Mouse (Mus musculus): ENCODE results near the gene Hbs1l. TPM values are rescaled to one million over a fixed set of nuclear protein-coding genes. Genes with fewer than 3 reads are reported as not detected.

The Hbs1l gene
- polyA plus RNA-seq, 1 experiment from 2014 or later = 67.1 TPM

DNA sequence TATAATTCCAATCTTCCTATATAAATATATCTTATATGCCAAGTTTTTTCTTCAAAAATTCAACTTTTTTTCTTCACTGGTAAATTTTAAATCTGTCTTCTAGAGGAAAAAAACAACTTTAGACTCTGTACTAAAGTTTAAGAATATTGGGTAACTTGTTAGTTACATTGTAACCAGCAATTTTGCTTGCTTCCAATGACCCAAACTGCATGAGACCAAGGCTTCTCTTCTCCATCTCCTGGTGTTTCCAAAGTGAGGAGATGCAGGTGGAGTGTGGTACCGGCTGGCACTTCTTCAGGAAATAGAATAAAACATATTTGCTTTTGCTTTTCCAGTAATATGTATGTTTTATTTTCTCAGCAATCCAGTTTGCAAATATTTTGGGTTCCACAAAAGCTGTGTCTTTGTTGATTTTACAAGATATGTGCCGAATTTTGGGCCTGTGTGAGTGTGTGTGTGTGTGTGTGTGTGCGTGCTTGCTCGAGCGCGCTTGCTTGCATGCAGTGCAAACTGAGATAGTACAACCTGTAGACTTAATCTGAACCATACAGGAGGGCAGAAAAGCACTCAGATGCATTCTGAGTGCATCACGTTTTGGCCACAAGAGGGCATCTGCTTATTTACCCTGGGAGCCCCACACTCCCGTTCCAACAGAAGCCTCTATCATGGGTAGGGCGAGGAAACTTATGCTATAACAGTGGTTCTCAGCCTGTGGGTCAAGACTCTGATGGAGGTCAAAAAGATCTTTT, 82.6 kb downstream of the Hbs1l start:
- H3K4me2 ChIP-seq (ENCODE audit: low read length) = no peak overlapping the region
- no peak overlapping the region for H3K27ac ChIP-seq (replicated peaks in 1 of 2; ENCODE audit: control insufficient read depth in 1 of 2, insufficient read depth in 1 of 2, low read depth in 2 of 2, low read length in 2 of 2)
- 66% methylated on average over 9 of the region's 9 CpGs for WGBS
- no peaks in the 10 kb centered on the region for H3K9me3 ChIP-seq (ENCODE audit: control insufficient read depth, low read length)
- H3K9ac ChIP-seq (ENCODE audit: low read length) = no peak overlapping the region
- H3K4me1 ChIP-seq (ENCODE audit: control insufficient read depth in 2 of 2, insufficient read depth in 2 of 2, low read length in 2 of 2) = no peaks in the 10 kb centered on the region
- ATAC-seq (ENCODE audit: insufficient number of reproducible peaks, insufficient read depth, low FRiP score, low read depth) = no peak
- H3K4me3 ChIP-seq (ENCODE audit: control insufficient read depth in 1 of 2, insufficient read depth in 1 of 2, low read depth in 1 of 2, low read length in 2 of 2) = no peak overlapping the region
- H3K36me3 ChIP-seq (ENCODE audit: control insufficient read depth, insufficient read depth, low read length) = no peaks in the 10 kb centered on the region
- H3K27me3 ChIP-seq (ENCODE audit: control insufficient read depth, insufficient read depth, low read length) = no peaks in the 10 kb centered on the region

DNA sequence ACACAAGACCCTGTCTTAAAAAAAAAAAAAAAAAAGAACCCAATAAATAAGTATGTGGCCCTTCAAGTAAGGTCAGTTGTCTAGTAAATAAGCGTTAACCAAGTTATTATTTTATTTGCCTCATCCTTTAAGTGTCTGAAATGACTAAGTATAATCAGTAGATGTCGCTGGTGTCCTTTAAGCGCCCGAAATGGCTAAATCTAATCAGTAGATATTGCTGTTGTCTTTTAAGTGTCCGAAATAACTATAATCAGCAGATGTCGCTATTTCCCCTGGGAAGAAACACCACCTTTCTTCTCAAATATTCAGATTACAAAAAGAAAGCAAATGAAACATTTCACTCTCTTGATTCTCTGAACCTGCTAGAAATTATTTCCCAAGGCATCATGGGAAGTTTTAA, 87.1 kb downstream of the Hbs1l start:
- no peaks in the 10 kb centered on the region for H3K27me3 ChIP-seq (ENCODE audit: control insufficient read depth, insufficient read depth, low read length)
- no peak overlapping the region for H3K27ac ChIP-seq (replicated peaks in 1 of 2; ENCODE audit: control insufficient read depth in 1 of 2, insufficient read depth in 1 of 2, low read depth in 2 of 2, low read length in 2 of 2)
- H3K9me3 ChIP-seq (ENCODE audit: control insufficient read depth, low read length) = no peaks in the 10 kb centered on the region
- H3K9ac ChIP-seq (ENCODE audit: low read length) = no peak overlapping the region
- ATAC-seq (ENCODE audit: insufficient number of reproducible peaks, insufficient read depth, low FRiP score, low read depth) = no peak
- 9% methylated on average over 6 of the region's 6 CpGs for WGBS
- H3K36me3 ChIP-seq (ENCODE audit: control insufficient read depth, insufficient read depth, low read length) = no peaks in the 10 kb centered on the region
- H3K4me1 ChIP-seq (ENCODE audit: control insufficient read depth in 2 of 2, insufficient read depth in 2 of 2, low read length in 2 of 2) = no peaks in the 10 kb centered on the region
- no peak overlapping the region for H3K4me3 ChIP-seq (ENCODE audit: control insufficient read depth in 1 of 2, insufficient read depth in 1 of 2, low read depth in 1 of 2, low read length in 2 of 2)
- H3K4me2 ChIP-seq (ENCODE audit: low read length) = no peak overlapping the region

DNA sequence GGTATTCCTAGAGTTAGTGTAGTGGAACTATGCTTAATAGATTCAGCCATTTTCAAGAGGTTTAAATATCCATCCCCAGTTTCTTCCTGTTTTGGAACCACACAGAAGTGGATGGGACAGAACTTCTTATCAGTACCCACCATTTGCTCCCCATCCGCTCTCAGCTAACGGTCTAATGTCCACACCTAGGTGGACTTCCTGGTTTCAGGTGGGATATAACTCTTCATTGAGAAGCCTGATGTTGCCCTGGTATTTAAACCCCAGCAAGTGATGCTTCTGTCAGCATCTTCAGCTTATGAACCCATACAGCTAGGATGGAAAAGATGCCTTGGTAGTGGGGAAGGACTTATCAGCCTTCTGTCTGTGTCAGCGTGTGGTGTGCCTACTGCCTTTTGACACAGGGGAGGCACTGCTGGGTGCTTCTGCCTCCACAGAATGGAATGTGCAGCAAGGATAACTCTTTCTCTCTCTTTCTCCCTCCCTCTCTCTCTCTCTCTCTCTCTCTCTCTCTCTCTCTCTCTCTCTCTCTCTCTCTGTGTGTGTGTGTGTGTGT, 89.4 kb downstream of the Hbs1l start:
- Histone ChIP-seq H3K9ac (ENCODE audit: low read length) (no peak overlapping the region), H3K4me1 (ENCODE audit: control insufficient read depth in 2 of 2, insufficient read depth in 2 of 2, low read length in 2 of 2) (no peaks in the 10 kb centered on the region; a peak in 1 of 4 replicates), H3K36me3 (ENCODE audit: control insufficient read depth, insufficient read depth, low read length) (no peaks in the 10 kb centered on the region), H3K9me3 (ENCODE audit: control insufficient read depth, low read length) (no peaks in the 10 kb centered on the region), H3K27me3 (ENCODE audit: control insufficient read depth, insufficient read depth, low read length) (no peaks in the 10 kb centered on the region), H3K4me3 (ENCODE audit: control insufficient read depth in 1 of 2, insufficient read depth in 1 of 2, low read depth in 1 of 2, low read length in 2 of 2) (no peak overlapping the region), H3K4me2 (ENCODE audit: low read length) (no peak overlapping the region), H3K27ac (replicated peaks in 1 of 2; ENCODE audit: control insufficient read depth in 1 of 2, insufficient read depth in 1 of 2, low read depth in 2 of 2, low read length in 2 of 2) (no peak overlapping the region)
- WGBS = 57% methylated on average over 3 of the region's 3 CpGs
- no peak for ATAC-seq (ENCODE audit: insufficient number of reproducible peaks, insufficient read depth, low FRiP score, low read depth)

GRCm38 (mm10) chr10:21389075-21389474, 93.3 kb downstream of the Hbs1l start:
- Histone ChIP-seq H3K4me3 (ENCODE audit: control insufficient read depth in 1 of 2, insufficient read depth in 1 of 2, low read depth in 1 of 2, low read length in 2 of 2) (no peak overlapping the region), H3K4me1 (ENCODE audit: control insufficient read depth in 2 of 2, insufficient read depth in 2 of 2, low read length in 2 of 2) (no peaks in the 10 kb centered on the region; a peak in 1 of 4 replicates), H3K4me2 (ENCODE audit: low read length) (no peak overlapping the region), H3K36me3 (ENCODE audit: control insufficient read depth, insufficient read depth, low read length) (no peaks in the 10 kb centered on the region), H3K9me3 (ENCODE audit: control insufficient read depth, low read length) (no peaks in the 10 kb centered on the region), H3K27ac (replicated peaks in 1 of 2; ENCODE audit: control insufficient read depth in 1 of 2, insufficient read depth in 1 of 2, low read depth in 2 of 2, low read length in 2 of 2) (no peak overlapping the region), H3K9ac (ENCODE audit: low read length) (no peak overlapping the region), H3K27me3 (ENCODE audit: control insufficient read depth, insufficient read depth, low read length) (no peaks in the 10 kb centered on the region)
- no peak for ATAC-seq (ENCODE audit: insufficient number of reproducible peaks, insufficient read depth, low FRiP score, low read depth)
- WGBS = 79% methylated on average over 11 of the region's 11 CpGs

- Histone ChIP-seq H3K9ac (ENCODE audit: low read length) (no peak overlapping the region), H3K36me3 (ENCODE audit: control insufficient read depth, insufficient read depth, low read length) (no peaks in the 10 kb centered on the region), H3K4me1 (ENCODE audit: control insufficient read depth in 2 of 2, insufficient read depth in 2 of 2, low read length in 2 of 2) (peaks cover 0 to 2% of the 10 kb centered on the region in 2 experiments; a peak in 2 of 4 replicates), H3K4me3 (ENCODE audit: control insufficient read depth in 1 of 2, insufficient read depth in 1 of 2, low read depth in 1 of 2, low read length in 2 of 2) (no peak overlapping the region), H3K27ac (replicated peaks in 1 of 2; ENCODE audit: control insufficient read depth in 1 of 2, insufficient read depth in 1 of 2, low read depth in 2 of 2, low read length in 2 of 2) (no peak overlapping the region), H3K27me3 (ENCODE audit: control insufficient read depth, insufficient read depth, low read length) (no peaks in the 10 kb centered on the region), H3K4me2 (ENCODE audit: low read length) (no peak overlapping the region), H3K9me3 (ENCODE audit: control insufficient read depth, low read length) (no peaks in the 10 kb centered on the region)
- ATAC-seq (ENCODE audit: insufficient number of reproducible peaks, insufficient read depth, low FRiP score, low read depth) = no peak
- 86% methylated on average over 4 of the region's 4 CpGs for WGBS
Measured at GRCm38 (mm10) chr10:21390440-21390839, 94.7 kb downstream of the Hbs1l start.

DNA sequence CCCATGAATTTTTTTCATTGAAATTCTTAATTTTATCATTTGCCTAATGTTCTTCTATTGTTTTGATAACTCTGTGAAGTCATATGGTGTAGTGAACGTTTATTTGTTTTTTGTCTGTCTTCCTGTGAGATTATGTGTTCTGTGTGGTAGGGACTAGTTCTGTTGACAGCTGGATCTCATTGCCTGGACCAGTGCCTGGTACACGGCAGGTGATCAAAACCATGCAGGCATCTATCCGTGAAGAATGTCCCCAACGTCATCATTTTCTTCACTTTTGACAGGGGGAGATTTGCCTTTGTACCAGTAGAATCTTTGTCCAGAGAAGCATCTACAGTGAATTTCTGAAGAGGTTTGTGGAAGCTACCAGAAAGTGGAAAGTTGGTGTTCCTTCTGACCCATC, 95.5 kb downstream of the Hbs1l start:
- Histone ChIP-seq H3K27ac (replicated peaks in 1 of 2; ENCODE audit: control insufficient read depth in 1 of 2, insufficient read depth in 1 of 2, low read depth in 2 of 2, low read length in 2 of 2) (no peak overlapping the region), H3K4me1 (ENCODE audit: control insufficient read depth in 2 of 2, insufficient read depth in 2 of 2, low read length in 2 of 2) (peaks cover 0 to 5% of the 10 kb centered on the region in 2 experiments; a peak in 2 of 4 replicates), H3K27me3 (ENCODE audit: control insufficient read depth, insufficient read depth, low read length) (no peaks in the 10 kb centered on the region), H3K4me3 (ENCODE audit: control insufficient read depth in 1 of 2, insufficient read depth in 1 of 2, low read depth in 1 of 2, low read length in 2 of 2) (no peak overlapping the region), H3K9me3 (ENCODE audit: control insufficient read depth, low read length) (no peaks in the 10 kb centered on the region), H3K36me3 (ENCODE audit: control insufficient read depth, insufficient read depth, low read length) (no peaks in the 10 kb centered on the region), H3K4me2 (ENCODE audit: low read length) (no peak overlapping the region), H3K9ac (ENCODE audit: low read length) (no peak overlapping the region)
- no peak for ATAC-seq (ENCODE audit: insufficient number of reproducible peaks, insufficient read depth, low FRiP score, low read depth)
- 49% methylated on average over 4 of the region's 4 CpGs for WGBS

DNA sequence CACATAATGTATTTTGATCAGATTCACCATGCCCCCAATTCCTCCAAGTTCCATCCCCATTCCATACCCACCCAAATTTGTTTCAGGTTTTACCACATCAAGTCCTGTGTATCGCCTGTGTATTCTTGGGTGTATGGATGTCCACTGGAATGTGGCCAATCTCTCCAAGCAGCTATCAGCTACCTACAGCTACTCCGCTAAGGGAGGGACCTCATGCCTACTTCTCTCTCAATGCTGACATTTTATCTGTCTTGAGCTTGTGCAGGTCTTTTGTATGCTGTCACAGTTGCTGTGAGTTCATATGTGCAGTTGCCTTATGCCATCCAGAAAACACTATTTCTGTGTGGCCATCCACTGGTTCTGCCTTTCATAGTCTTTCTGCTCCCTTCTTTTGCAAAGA, 97.6 kb downstream of the Hbs1l start:
- 62% methylated on average over 2 of the region's 2 CpGs for WGBS
- ATAC-seq (ENCODE audit: insufficient number of reproducible peaks, insufficient read depth, low FRiP score, low read depth) = no peak
- Histone ChIP-seq H3K4me1 (ENCODE audit: control insufficient read depth in 2 of 2, insufficient read depth in 2 of 2, low read length in 2 of 2) (peaks cover 3 to 5% of the 10 kb centered on the region in 2 experiments; a peak in 3 of 4 replicates), H3K9ac (ENCODE audit: low read length) (no peak overlapping the region), H3K27me3 (ENCODE audit: control insufficient read depth, insufficient read depth, low read length) (no peaks in the 10 kb centered on the region), H3K36me3 (ENCODE audit: control insufficient read depth, insufficient read depth, low read length) (no peaks in the 10 kb centered on the region), H3K9me3 (ENCODE audit: control insufficient read depth, low read length) (no peaks in the 10 kb centered on the region), H3K4me3 (ENCODE audit: control insufficient read depth in 1 of 2, insufficient read depth in 1 of 2, low read depth in 1 of 2, low read length in 2 of 2) (no peak overlapping the region), H3K27ac (replicated peaks in 1 of 2; ENCODE audit: control insufficient read depth in 1 of 2, insufficient read depth in 1 of 2, low read depth in 2 of 2, low read length in 2 of 2) (no peak overlapping the region), H3K4me2 (ENCODE audit: low read length) (no peak overlapping the region)
